Mouse (Mus musculus): ENCODE data around the gene Pdpk1.

The Pdpk1 gene

DNA sequence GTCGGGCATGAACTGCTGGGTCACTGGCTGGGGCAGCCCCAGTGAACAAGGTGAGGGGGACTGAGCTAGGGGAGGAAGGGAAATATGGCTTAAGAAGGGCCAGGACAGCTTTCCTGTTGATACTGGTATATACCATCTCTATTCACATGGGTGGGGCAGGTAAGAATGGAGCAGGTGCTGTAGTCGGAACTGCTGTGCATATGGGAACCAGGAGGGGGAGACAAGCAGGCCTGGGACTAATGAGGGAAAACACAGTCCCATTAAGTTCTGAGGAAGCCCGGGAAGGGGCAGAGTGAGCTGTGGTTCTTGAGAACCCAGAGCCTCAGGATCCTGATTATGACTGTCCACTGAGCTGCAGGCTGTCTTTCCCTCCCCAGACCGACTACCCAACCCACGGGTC is 106.2 kb downstream of the Pdpk1 start:
- in situ Hi-C loops (cut with MboI, MseI) = no loop called here

DNA sequence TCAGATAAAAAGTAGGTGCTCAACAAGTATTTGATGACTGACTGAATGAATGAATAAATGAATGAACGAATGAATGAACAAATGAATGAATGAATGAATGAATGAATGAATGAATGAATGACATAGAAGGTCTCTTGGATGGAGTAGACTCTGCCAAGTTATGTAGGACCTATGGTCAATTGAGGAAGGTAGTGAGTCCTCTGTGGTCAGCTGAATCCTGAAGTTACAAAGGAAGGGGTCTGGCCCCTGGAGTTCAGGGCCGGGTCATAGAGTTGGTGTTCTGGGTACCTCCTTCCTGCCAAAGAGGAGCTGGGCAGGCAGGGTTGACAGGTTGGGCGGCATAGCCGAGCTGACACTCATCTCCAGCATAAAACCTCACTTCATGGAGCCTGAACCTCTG is 112.9 kb downstream of the Pdpk1 start, which contains the start of gene Prss27:
Prss27 (plus strand) TSS at position 301 of the 400 bp plus-strand sequence.
- in situ Hi-C loops (cut with MboI, MseI) = no loop called here

DNA sequence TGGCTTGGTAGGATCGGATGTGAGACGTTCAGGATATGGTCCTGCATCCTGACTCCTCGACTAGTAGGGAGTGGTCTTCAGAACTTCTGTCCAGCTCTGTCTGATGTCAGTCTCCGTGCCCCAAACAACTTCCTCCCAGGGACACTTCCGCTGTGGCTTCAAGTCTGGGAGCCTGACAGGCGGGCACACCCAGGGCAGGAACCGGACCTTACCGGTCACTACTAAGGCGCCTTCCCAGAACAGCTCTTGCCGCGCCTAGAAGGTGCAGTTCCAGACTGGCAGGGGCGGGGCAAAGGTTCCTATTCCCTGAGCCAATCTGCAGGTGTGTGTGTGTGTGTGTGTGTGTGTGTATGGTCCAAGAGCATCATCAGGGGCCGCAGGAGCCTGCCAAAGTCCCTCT is 113.4 kb downstream of the Pdpk1 start:
- in situ Hi-C loops (cut with MboI, MseI) = no loop called here

DNA sequence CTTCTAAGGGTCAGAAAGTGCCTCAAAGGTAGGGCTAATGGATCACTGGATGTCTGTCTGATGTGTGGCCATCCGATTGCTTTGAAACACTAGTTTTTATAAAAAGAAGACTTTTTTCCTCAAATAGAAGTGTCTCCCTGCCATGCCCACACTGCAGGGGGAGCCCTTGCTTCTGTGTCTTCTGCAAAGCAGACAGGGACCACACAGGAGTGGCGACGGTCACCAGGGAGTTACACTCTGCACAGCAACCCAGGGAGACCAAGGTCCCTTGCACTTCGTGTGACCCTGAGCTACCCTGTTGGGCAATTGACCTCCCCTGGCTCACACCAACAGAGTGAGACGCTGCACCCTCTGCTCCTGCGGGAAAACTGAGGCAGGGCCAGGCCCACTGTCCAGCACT is 113.8 kb downstream of the Pdpk1 start:
- in situ Hi-C loops (cut with MboI, MseI) = no loop called here

DNA sequence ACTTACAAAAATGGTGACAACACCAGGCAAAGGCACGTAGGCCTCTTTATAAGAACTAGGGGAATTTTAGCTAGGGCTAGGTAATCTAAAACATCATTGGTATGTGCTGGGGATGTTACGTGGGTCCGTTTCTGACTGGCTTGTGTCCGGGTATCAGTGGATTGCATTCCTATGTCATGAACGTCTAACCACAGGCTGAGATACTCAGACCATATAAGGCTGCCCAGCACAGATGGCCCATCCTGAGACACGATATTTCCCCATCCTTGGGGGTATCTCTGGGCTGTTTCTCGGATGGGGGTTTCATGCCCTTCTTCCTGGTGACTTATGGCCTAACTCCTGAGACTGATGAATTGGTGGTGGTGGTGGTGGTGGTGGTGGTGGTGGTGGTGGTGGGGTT is 115.6 kb downstream of the Pdpk1 start:
- in situ Hi-C loops (cut with MboI, MseI) = no loop called here

DNA sequence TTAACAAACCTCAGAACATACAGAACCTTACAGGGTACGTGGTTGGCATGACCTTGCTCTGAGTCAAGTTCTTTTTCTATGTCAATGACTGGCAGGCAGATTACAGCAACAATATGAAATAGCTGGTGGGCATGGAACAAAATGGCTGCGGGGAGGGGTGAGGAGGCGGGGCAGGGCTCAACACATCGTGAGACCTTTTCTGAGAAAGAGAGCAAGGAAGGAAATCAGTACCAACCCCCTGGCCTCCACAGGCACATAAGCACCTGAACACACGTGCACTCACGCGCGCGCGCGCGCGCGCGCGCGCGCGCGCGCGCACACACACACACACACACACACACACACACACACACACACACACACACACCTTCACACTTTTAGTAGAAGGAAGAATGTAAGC is 120.2 kb downstream of the Pdpk1 start:
- in situ Hi-C loops (cut with MboI, MseI) = no loop called here

DNA sequence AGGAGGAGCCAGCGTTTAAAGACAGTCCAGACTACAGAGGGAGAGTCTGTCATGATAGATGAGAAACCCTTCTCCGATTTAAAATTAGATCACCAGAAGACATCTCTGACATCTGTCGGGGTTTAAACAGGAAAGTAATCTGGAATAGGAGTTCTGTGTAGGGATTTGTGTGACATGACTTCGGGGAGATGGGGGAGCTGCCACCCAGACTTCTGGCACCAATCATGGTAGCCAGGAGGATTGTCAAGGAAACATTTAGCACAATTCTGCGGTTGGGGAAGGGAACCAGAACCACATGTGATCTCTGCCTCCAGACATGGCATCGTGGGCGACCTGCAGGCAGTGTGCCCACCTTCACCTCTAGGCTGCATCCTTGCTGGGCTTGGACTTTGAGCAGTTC is 121.2 kb downstream of the Pdpk1 start:
- in situ Hi-C loops (cut with MboI, MseI) = no loop called here

All from T-helper 1 cell (primary cell).